Mouse (Mus musculus) layer of hippocampus, adult 18-20 months (tissue): ENCODE results near the gene Pip5k1c. TPM values are rescaled to one million over a fixed set of nuclear protein-coding genes. Genes with fewer than 3 reads are reported as not detected.

Experiments used
- DNase-seq, 2 experiments: peaks; one replicate each; pipeline ENCODE4 v3.0.0; 2022; ENCODE audit warnings: low spot score in 2 of 2
- microRNA-seq, 2 experiments: library from miRNA; unstranded; fragments of <30 nt; microRNA quantifications; one replicate each; pipeline ENCODE4 v1.2.0; 2021
- total RNA-seq, 2 experiments: library from RNA; stranded (reverse); gene quantifications; 2 replicates each; pipeline ENCODE4 v1.2.3; 2021

Pip5k1c gene
- total RNA-seq, 2 experiments from 2014 or later: 303 to 304 TPM

DNA sequence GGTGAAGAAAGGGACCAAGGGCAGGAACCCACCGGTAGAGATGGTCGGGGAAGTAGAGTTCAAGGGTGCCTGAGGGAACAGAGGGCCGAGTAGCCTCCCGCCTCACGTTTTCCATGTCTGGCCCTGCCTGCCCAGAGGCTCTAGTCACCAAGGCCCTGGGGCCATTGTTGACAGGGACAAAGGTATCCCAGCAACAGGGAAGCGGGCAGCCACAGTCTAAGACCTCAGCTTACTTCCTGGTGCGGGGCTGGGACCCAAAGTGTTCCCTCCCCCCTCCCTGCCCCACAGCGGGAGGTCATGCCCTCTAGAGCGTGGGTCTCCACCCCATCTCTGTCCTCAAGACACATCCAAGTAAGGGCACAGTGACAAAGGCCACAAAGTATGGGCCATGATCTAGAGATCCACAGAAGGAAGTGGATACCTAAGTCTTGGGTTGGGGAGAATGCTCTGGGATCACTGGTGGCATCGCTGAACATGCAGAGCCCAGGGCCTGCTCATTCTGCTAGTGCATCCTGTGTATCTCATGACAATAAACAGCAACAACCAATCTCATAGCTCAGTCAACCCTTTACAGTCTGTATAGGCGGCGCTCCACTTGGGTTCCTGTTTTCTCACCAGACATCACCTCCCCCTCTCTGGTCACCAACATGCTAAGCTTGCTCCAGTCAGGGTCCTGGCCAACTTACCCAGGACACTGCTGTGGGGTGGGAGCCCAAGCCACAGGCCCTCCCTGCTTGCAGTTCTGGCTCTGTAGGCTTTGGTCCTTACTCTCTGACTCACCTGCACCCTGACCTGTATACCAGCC is 73.1 kb downstream of the Pip5k1c start, which contains the start of gene 4930404N11Rik:
Gene 4930404N11Rik, minus strand, starts transcription at position 145 of the 805 bp plus-strand sequence.
- no peak for DNase-seq

DNA sequence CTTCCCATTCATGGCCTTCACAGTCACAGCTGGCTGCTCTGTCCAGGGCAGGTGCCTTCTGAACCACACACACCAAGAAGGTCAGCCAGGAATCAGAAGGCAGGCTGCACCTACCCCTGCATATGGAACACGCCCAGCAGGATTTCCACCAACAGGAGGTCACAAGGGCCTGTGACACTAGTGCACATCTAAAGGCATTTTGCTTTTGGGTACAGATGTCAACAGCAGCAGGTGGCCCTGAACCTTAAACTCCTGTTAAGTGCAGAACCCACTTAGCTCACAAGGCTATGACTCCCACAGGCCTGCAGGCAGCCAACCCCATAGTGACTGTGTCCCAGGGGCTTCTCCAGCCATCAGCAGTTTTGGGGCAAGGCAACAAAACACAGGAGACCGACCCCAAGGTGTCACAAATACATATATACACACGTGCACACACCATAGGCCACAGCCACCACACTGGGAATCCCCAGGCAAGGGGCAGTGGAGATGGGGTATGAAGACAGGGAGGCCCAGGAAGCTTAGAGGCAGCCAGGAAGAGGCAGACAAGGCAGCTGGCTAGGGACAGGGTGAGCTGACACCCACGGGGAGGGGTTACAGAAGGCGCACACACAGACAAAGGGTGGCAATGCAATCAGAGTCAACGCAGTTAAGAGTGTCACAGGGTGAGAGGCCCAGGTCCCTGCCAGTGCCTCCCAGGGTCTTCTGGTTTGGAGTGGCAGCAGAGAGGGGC is 73.9 kb downstream of the Pip5k1c start:
- DNase-seq: no peak

DNA sequence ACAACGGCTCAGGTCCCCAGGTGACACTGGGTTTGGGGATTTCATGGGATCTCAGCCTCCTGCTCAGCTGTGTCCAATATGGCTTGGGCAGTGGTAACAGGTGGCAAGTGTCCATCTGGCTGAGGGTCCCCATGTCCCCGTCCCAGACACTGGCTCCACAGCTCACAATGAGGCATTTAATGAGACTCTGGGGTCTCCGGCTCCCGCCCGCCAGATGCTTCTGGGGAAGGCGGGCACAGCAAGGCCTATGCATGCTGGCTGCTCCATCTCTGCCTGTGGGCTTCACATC is 74.4 kb downstream of the Pip5k1c start:
- no peak for DNase-seq

Small RNAs within 50 kb of the gene (microRNA-seq; reads per million reads assigned to microRNA genes)
- 21.3 to 22.2 reads per million in 2 experiments for gene Mir3057

Other genes with a start within 250 kb of the Pip5k1c start
- gene Sgta, start 232.8 kb upstream of the Pip5k1c start, total RNA-seq: 100 to 1,000 TPM; 180 to 183 TPM
- 10 to 100 TPM; 50.5 to 50.6 TPM for gene Thop1, start 222.9 kb upstream of the Pip5k1c start, total RNA-seq
- under 1 TPM; 0.57 to 0.63 TPM for gene Creb3l3, start 194.1 kb upstream of the Pip5k1c start, total RNA-seq
- 100 to 1,000 TPM; 130 to 136 TPM for gene Map2k2, start 187.0 kb upstream of the Pip5k1c start, total RNA-seq
- gene Zbtb7a, start 157.7 kb upstream of the Pip5k1c start, total RNA-seq: 100 to 1,000 TPM; 122 to 126 TPM
- 10 to 100 TPM; 27.5 to 30.8 TPM for gene Pias4, start 125.0 kb upstream of the Pip5k1c start, total RNA-seq
- gene Eef2, start 116.3 kb upstream of the Pip5k1c start, total RNA-seq: 100 to 1,000 TPM; 907 to 934 TPM
- 10 to 100 TPM; 71.9 to 76.4 TPM for gene Dapk3, start 110.0 kb upstream of the Pip5k1c start, total RNA-seq
- gene 4930442H23Rik, start 109.1 kb upstream of the Pip5k1c start, total RNA-seq: not detected
- gene Nmrk2, start 90.9 kb upstream of the Pip5k1c start, total RNA-seq: under 1 TPM; 0.23 to 0.27 TPM
- 100 to 1,000 TPM; 150 to 155 TPM for gene Atcay, start 62.1 kb upstream of the Pip5k1c start, total RNA-seq
- 10 to 100 TPM; 57.6 to 63.6 TPM for gene Zfr2, start 59.8 kb upstream of the Pip5k1c start, total RNA-seq
- 100 to 1,000 TPM; 204 to 214 TPM for gene Matk, start 40.0 kb upstream of the Pip5k1c start, total RNA-seq
- gene Mrpl54, start 26.0 kb upstream of the Pip5k1c start, total RNA-seq: 10 to 100 TPM; 36.9 to 40.4 TPM
- 10 to 100 TPM; 39.3 to 40.9 TPM for gene Apba3, start 26.0 kb upstream of the Pip5k1c start, total RNA-seq
- gene Tjp3, start 1.4 kb upstream of the Pip5k1c start, total RNA-seq: 1 to 10 TPM in 1 of 2 experiments, under 1 TPM in 1; 0.62 to 1.7 TPM
- gene Cactin, start 28.1 kb downstream of the Pip5k1c start, total RNA-seq: 10 to 100 TPM; 31.1 to 31.2 TPM
- gene Tbxa2r, start 35.8 kb downstream of the Pip5k1c start, total RNA-seq: 1 to 10 TPM in 1 of 2 experiments, under 1 TPM in 1; 0.74 to 1.0 TPM
- 1 to 10 TPM; 1.8 TPM for gene Gipc3, start 50.3 kb downstream of the Pip5k1c start, total RNA-seq
- 10 to 100 TPM; 32.4 to 37.0 TPM for gene Hmg20b, start 57.5 kb downstream of the Pip5k1c start, total RNA-seq
- gene Mfsd12, start 64.5 kb downstream of the Pip5k1c start, total RNA-seq: 10 to 100 TPM; 42.2 to 44.4 TPM
- 1 to 10 TPM; 1.6 to 2.0 TPM for gene 4930404N11Rik, start 72.9 kb downstream of the Pip5k1c start, total RNA-seq
- gene Fzr1, start 85.6 kb downstream of the Pip5k1c start, total RNA-seq: 10 to 100 TPM; 70.8 to 72.5 TPM
- 10 to 100 TPM; 82.0 to 82.9 TPM for gene Dohh, start 91.5 kb downstream of the Pip5k1c start, total RNA-seq
- 1 to 10 TPM; 4.1 to 4.8 TPM for gene Gm48551, start 91.5 kb downstream of the Pip5k1c start, total RNA-seq
- 1 to 10 TPM; 4.2 to 6.9 TPM for gene Gm48552, start 96.0 kb downstream of the Pip5k1c start, total RNA-seq
- gene Smim24, start 100.1 kb downstream of the Pip5k1c start, total RNA-seq: 1 to 10 TPM; 1.8 to 2.4 TPM
- gene Nfic, start 162.7 kb downstream of the Pip5k1c start, total RNA-seq: 10 to 100 TPM; 54.2 to 54.7 TPM
- 100 to 1,000 TPM; 268 TPM for gene Celf5, start 189.7 kb downstream of the Pip5k1c start, total RNA-seq
- 10 to 100 TPM; 77.5 to 87.4 TPM for gene Ncln, start 203.4 kb downstream of the Pip5k1c start, total RNA-seq
- gene S1pr4, start 207.2 kb downstream of the Pip5k1c start, total RNA-seq: under 1 TPM; 0.53 to 0.94 TPM
- gene Gna15, start 231.3 kb downstream of the Pip5k1c start, total RNA-seq: 1 to 10 TPM; 3.9 to 4.4 TPM